Mouse (Mus musculus) heart, embryonic 12.5 days (tissue): ENCODE measurements around the gene E130114P18Rik. TPM values are rescaled to one million over a fixed set of nuclear protein-coding genes. Genes with fewer than 3 reads are reported as not detected.

ENCODE experiments used
- ATAC-seq: fragments of 200-750 bp; cut with Nextera tagmentation; 2 replicates; pipeline ENCODE4 v1.8.0; 2017; ENCODE audit warnings: moderate TSS enrichment, moderate library complexity; ENCODE audit not compliant: insufficient number of reproducible peaks, low FRiP score
- H3K27ac ChIP-seq: fragments of 300-500 bp; sonication (generic); 2 replicates; pipeline ENCODE4 v1.5.1; 2016; ENCODE audit warnings: mild to moderate bottlenecking, moderate library complexity; ENCODE audit not compliant: poor library complexity, severe bottlenecking
- H3K27me3 ChIP-seq: fragments of 300-500 bp; sonication (generic); replicated peaks from 2 replicates; pipeline ENCODE4 v1.6.1; 2016; ENCODE audit warnings: mild to moderate bottlenecking, moderate library complexity
- H3K36me3 ChIP-seq: fragments of 300-500 bp; sonication (generic); 2 replicates; pipeline ENCODE4 v1.6.1; 2016; ENCODE audit warnings: mild to moderate bottlenecking, moderate library complexity
- H3K4me1 ChIP-seq: fragments of 300-500 bp; sonication (generic); replicated peaks from 2 replicates; pipeline ENCODE4 v1.6.1; 2016; ENCODE audit warnings: mild to moderate bottlenecking
- H3K4me2 ChIP-seq: fragments of 300-500 bp; sonication (generic); 2 replicates; pipeline ENCODE4 v1.6.1; 2016; ENCODE audit warnings: mild to moderate bottlenecking, moderate library complexity
- H3K4me3 ChIP-seq: fragments of 300-500 bp; sonication (generic); 2 replicates; pipeline ENCODE4 v1.5.1; 2016; ENCODE audit warnings: mild to moderate bottlenecking
- H3K9ac ChIP-seq: fragments of 300-500 bp; sonication (generic); 2 replicates; pipeline ENCODE4 v1.6.1; 2016; ENCODE audit warnings: mild to moderate bottlenecking, moderate library complexity
- H3K9me3 ChIP-seq: fragments of 300-500 bp; sonication (generic); replicated peaks from 2 replicates; pipeline ENCODE4 v1.6.1; 2016; ENCODE audit warnings: mild to moderate bottlenecking, moderate library complexity
- WGBS: fragments of 180-500 bp; shearing (Covaris S2); methylation state at CpG from one replicate; pipeline ENCODE4 v1.1.7; 2016; 5-methylcytosine and 5-hydroxymethylcytosine counted together
- polyA plus RNA-seq: library from polyadenylated mRNA; unstranded; fragments of >200 nt; fragmentation: Nextera tagmentation; extraction: Ambion mirVana; gene quantifications from 2 replicates; pipeline ENCODE4 v1.2.1, GENCODE M21; 2016

E130114P18Rik gene
- polyA plus RNA-seq, 1 experiment from 2014 or later: 0.74 TPM

- H3K4me3 ChIP-seq: no peak overlapping the region
- no peak overlapping the region for H3K27ac ChIP-seq
- H3K4me1 ChIP-seq: no peaks in the 10 kb centered on the region
- WGBS: 73% methylated on average over 5 of the region's 5 CpGs
- ATAC-seq: no peak
- no peaks in the 10 kb centered on the region for H3K27me3 ChIP-seq
- no peak overlapping the region for H3K9ac ChIP-seq
- H3K36me3 ChIP-seq: no peaks in the 10 kb centered on the region
- no peak overlapping the region for H3K4me2 ChIP-seq
- no peaks in the 10 kb centered on the region for H3K9me3 ChIP-seq
These were observed 200.4 kb downstream of the E130114P18Rik start for GRCm38 (mm10) chr4:97577431-97577830.

DNA sequence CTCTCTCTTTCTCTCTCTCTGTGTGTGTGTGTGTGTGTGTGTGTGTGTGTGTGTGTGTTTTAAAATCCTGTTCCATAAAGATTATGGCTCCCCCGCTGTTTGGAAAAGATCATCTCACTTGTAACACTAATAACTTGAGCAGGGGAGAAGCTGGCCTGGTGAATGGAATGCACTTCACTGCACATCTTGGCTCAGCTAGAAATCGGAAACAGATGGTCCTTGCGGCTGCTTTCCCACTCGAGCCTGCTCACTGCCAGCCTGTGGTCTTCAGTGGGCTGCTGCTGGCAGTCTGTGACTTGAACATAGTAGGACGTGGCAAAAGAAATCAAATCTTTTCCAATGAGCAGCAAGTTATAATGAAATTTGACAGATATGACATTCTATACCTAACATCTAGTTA lies 202.4 kb downstream of the E130114P18Rik start:
- WGBS: 31% methylated on average over 5 of the region's 5 CpGs
- Histone ChIP-seq H3K36me3 (no peaks in the 10 kb centered on the region), H3K27me3 (no peaks in the 10 kb centered on the region), H3K4me2 (no peak overlapping the region), H3K4me3 (no peak overlapping the region), H3K4me1 (no peaks in the 10 kb centered on the region), H3K27ac (no peak overlapping the region), H3K9ac (no peak overlapping the region), H3K9me3 (no peaks in the 10 kb centered on the region)
- ATAC-seq: no peak

DNA sequence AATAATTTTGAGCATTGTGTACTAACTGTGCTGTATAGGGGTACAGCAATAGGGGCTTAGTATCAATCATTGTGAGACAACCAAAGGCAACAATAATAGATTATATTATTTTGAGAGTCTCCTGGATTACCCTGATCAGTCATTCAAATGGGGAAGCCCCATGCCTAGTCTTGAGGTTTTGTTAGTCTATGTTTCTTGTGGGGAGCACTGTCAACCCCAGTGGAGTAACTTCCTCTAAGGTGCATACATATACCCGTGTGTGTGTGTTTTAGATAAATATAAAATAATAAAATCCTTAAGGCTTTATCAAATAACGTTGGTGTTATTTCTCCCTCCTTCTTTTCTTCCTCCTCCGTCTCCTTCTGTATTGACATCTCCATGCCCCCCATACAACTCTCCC lies 208.6 kb downstream of the E130114P18Rik start:
- Histone ChIP-seq H3K4me2 (no peak overlapping the region), H3K27me3 (no peaks in the 10 kb centered on the region), H3K36me3 (no peaks in the 10 kb centered on the region), H3K4me1 (no peaks in the 10 kb centered on the region), H3K4me3 (no peak overlapping the region), H3K9ac (no peak overlapping the region), H3K9me3 (no peaks in the 10 kb centered on the region), H3K27ac (no peak overlapping the region)
- whole genome bisulfite sequencing: 69% methylated on average over 3 of the region's 3 CpGs
- no peak for ATAC-seq

DNA sequence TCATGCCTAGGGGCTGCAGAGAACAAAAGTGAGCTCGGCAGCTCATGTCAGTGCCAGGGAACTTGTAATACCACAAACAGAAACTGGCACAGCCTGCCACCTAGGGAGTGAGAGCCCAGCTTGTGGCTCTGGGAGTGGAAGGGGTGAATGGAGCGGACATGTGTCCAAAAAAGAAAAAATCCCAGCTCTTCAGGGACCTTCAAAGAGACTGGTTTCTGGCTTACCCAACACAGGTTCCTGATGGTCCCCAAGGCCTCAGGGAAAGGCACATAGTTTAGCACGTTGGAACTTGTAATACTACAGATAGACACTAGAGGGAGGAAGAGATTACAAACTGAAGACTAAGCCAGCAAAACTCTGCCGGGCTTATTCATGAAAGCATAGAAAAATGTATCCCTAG lies 213.2 kb downstream of the E130114P18Rik start:
- Histone ChIP-seq H3K36me3 (no peaks in the 10 kb centered on the region), H3K4me1 (no peaks in the 10 kb centered on the region), H3K4me3 (no peak overlapping the region), H3K9me3 (no peaks in the 10 kb centered on the region), H3K9ac (no peak overlapping the region), H3K27me3 (no peaks in the 10 kb centered on the region), H3K27ac (no peak overlapping the region), H3K4me2 (no peak overlapping the region)
- no peak for ATAC-seq
- 34% methylated on average over 4 of the region's 4 CpGs for WGBS

- 73% methylated on average over 6 of the region's 6 CpGs for WGBS
- H3K4me2 ChIP-seq: no peak overlapping the region
- H3K9ac ChIP-seq: no peak overlapping the region
- H3K27ac ChIP-seq: no peak overlapping the region
- H3K4me3 ChIP-seq: no peak overlapping the region
- no peaks in the 10 kb centered on the region for H3K9me3 ChIP-seq
- no peaks in the 10 kb centered on the region for H3K36me3 ChIP-seq
- no peak for ATAC-seq
- no peaks in the 10 kb centered on the region for H3K4me1 ChIP-seq
- no peaks in the 10 kb centered on the region for H3K27me3 ChIP-seq
These were observed 213.7 kb downstream of the E130114P18Rik start for GRCm38 (mm10) chr4:97564199-97564598.

DNA sequence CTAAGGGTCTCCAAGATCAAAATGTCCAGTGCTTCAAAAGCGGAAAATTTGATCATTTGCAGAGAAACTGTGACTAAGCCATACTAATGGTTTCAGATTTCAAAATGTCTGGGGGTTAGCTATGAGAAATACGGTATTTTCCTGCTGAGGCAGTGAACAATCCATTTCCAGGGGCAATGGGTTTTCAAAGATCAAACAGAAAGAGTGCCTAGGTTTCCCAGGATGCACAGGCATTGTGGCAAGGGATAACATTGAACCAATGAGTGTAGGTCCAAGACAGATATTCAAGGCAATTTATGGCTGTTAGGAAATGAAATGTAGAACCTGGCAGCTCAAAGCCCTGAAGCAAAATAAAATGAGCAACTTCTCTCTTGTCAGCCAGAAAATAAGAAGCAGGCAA lies 220.3 kb downstream of the E130114P18Rik start:
- Histone ChIP-seq H3K27me3 (no peaks in the 10 kb centered on the region), H3K9ac (no peak overlapping the region), H3K36me3 (no peaks in the 10 kb centered on the region), H3K4me3 (no peak overlapping the region), H3K9me3 (no peaks in the 10 kb centered on the region), H3K27ac (no peak overlapping the region), H3K4me2 (no peak overlapping the region), H3K4me1 (no peaks in the 10 kb centered on the region)
- 86% methylated on average over 2 of the region's 2 CpGs for WGBS
- ATAC-seq: no peak

DNA sequence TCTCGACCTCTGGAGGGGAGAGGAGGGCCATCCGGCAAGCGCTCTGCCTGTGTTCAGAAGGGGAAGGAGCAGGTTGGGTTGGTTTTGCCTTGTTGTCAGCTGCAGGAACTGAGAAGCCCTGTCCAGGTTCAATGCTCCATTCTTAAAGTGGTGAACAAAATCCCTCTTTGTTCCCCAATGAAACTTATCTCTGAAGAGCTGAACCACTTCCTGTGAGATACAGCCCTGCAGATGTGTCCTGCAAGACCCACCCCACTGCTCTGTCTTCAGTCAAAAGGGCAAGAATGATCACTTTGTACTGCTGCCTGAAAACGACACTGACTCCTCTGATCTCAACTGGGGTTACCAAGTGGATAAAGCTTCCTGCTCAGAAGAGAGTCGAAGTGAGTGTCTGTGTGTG lies 233.9 kb downstream of the E130114P18Rik start:
- H3K27me3 ChIP-seq: no peaks in the 10 kb centered on the region
- H3K4me2 ChIP-seq: no peak overlapping the region
- no peak overlapping the region for H3K27ac ChIP-seq
- H3K9me3 ChIP-seq: no peaks in the 10 kb centered on the region
- no peaks in the 10 kb centered on the region for H3K36me3 ChIP-seq
- no peak overlapping the region for H3K4me3 ChIP-seq
- no peak overlapping the region for H3K9ac ChIP-seq
- no peak for ATAC-seq
- 23% methylated on average over 5 of the region's 5 CpGs for WGBS
- H3K4me1 ChIP-seq: peaks cover 12% of the 10 kb centered on the region; the same call in 1 of the 2 replicates

- WGBS: 62% methylated on average over 2 of the region's 2 CpGs
- Histone ChIP-seq H3K9ac (no peak overlapping the region), H3K36me3 (no peaks in the 10 kb centered on the region), H3K4me3 (no peak overlapping the region), H3K27me3 (no peaks in the 10 kb centered on the region), H3K4me1 (no peaks in the 10 kb centered on the region), H3K4me2 (no peak overlapping the region), H3K27ac (no peak overlapping the region), H3K9me3 (no peaks in the 10 kb centered on the region)
- ATAC-seq: no peak
These were observed 245.8 kb downstream of the E130114P18Rik start for GRCm38 (mm10) chr4:97532072-97532471.

DNA sequence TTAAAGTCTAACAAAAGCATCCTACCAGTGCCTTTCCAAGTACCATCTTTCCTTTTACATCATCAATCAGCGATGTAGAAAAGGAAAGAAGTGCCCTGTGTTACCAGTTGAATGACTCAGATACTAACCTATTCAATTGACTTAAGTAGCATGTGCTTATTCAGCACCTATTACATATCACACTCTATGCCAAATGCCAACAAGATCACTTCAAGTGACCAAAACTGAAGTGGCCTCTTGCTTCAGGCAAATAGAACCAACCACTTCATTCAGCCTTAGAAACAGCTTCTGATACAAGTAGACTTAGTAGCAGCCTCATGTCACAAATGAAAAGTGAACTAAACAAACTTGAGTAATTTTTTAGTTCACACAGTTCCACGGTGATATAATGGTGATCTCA lies 249.4 kb downstream of the E130114P18Rik start:
- Histone ChIP-seq H3K36me3 (no peaks in the 10 kb centered on the region), H3K9me3 (no peaks in the 10 kb centered on the region), H3K4me2 (no peak overlapping the region), H3K4me1 (no peaks in the 10 kb centered on the region), H3K27ac (no peak overlapping the region), H3K4me3 (no peak overlapping the region), H3K27me3 (no peaks in the 10 kb centered on the region), H3K9ac (no peak overlapping the region)
- WGBS: 80% methylated on average over 2 of the region's 2 CpGs
- ATAC-seq: no peak

Other genes starting within 250 kb of the E130114P18Rik start
- 37.5 and 42.0 TPM in 2 replicates for gene Nfia, start 5.3 kb downstream of the E130114P18Rik start, polyA plus RNA-seq